Mouse (Mus musculus): ENCODE data around the gene Nupr1. TPM values are rescaled to one million over a fixed set of nuclear protein-coding genes. Genes with fewer than 3 reads are reported as not detected.

The Nupr1 gene
- 112 TPM for polyA plus RNA-seq (2014; fragmentation: Illumina TruSeq; extraction: RNeasy Lipid Tissue Mini Kit (QIAGEN cat#74804); ENCODE audit: low read depth, low replicate concordance)

DNA sequence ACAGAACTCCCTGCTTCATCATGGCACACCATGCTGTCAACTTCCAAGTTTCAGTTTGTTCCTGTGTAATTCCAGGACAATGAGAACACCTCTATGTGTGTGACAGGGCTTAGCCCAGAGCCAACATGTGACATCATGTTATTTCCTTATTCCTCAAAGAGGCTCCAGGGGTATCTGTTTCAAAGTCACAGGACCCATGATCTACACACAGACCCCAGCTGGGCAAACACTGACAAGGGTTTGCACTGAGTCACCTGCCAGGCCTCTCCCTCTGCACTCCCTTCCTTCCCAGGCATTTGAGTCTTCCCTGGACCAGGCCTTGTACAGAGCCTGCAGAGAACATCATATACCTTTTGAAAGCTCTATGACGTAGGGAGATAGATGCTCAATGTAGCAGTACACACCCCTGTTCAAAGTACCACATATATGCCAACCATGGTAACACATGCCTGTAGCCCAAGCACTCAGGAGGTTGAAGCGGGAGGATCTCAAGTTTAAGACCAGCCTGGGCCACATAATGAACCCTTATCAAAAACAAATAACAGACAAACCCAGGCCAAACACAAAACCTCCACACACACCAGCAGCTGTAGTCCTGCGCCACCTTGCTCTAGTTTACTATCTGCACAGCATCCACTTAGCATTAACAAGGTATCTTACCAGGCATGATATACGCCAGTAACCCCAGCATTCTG, at the start of gene Nupr1:
Nupr1 (minus strand) TSS at position 38 of the 695 bp plus-strand sequence.

DNA sequence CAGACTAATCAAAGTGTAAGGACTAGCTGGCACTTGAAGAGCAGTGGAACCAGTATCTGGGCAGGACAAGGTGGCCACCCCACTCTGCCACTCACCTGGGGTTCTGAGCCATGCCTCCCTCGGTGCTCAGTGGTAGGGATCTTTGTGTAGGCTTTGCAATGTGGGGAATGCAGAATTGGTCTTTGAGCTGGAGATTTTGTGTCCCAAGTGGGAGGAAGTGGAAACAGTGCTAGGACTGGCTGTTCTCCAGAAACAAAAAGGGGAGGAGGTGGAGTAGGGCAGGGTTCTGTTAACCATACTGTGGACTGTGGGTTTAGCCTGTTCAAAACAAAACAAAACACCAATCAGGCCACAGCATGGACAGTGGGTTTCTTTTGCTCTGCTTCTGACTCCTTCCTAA, 45.5 kb upstream of the Nupr1 start, which contains the start of gene Sult1a1:
Sult1a1 (minus strand) TSS at position 226 of the 400 bp plus-strand sequence.

DNA sequence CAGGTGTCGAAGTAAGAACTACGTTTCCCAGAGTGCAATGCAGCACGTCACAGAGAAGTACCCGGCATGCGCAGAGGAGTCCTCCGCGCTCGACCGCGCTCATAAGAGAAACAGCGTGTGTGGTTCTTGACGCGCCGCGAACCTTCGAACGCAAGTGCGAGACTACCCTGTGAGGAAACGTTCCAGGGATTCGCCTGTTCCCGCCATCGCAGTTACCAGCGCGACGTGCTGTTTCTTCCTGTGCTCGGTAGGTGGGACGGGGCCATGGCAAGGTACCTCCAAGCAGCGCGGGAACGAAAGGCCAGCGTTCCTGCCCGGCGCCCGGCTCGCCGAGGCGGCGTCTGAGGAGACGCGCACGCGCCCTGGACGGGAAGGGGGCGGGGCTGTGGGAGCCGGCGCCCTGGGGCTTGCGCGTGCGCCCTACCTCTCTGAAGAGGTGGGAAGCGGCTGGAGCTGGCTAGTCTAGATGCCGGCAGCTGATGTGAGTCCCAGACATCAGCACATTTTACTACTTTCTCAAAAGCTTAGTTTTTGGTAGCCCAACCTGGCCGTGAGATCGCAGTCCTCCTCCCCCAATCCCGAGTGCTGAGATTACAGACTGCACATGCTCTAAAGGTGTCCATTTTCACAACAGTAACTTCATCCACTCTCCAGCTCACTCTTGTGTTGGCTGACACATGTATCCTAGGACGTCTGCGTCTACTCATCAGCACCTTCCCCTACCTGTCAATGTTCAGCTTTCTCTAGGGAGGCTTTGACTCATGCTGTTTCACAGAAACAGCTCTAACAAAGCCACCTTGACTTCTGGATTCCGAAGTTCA, 18.8 kb upstream of the Nupr1 start, which contains the start of gene Sgf29:
Sgf29 (plus strand) TSS at position 79 of the 821 bp plus-strand sequence.

DNA sequence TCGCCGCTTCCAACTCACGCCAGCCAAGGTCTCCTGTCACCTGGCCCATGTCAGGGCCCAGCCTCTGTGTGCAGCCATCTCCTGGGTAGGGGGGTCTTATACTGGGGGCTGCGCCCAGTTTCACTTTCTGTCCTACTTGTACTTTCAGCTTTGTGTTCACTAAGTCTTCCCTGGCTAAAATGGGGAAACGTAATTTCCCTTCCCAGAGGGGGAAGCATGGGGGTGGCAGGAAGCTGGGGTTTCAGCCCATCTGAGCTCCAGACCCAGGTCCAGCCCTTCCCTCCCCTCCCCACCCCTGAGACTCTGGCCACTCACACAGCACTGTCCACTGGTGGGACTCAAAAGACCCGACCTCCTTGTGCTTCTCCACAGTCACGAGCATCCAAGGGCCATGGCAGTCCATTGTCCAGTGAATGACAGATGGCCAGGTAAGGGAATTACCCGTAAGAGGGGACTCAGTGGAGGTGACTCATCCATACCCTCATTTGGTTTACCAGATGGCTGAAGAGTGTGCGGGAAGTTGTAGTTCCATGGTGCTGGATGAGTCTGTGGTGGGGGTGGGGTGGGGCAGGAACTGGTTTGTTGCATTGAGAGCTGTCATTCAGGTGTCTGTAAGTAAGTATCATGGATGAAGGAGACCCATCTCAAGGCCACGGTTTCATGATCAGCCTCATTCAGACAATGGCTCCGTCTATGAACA, 35.6 kb downstream of the Nupr1 start, which contains the start of gene Il27:
Il27 (minus strand) TSS at position 80 of the 700 bp plus-strand sequence.

DNA sequence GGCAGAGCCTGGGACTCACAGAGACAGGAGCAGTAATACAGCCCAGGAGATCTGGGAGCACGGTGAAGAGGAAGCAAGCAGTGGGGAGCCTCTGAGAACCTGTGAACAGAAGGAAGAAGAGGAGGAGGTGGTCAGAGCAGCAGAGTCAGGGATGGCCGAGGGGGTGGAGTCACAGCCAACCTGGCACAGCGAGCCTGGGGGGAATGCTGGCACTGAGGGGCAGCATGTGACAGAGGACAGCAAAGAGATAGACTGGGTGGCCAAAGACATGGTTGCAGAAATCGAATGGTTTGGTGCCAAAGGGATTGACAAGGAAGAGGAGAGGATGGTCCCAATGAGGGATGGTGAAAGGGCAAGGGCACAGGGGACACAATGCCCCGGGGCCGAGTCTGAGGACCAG, 44.9 kb downstream of the Nupr1 start, which contains the start of gene Cln3:
Cln3 (minus strand) TSS at position 101 of the 400 bp plus-strand sequence.

DNA sequence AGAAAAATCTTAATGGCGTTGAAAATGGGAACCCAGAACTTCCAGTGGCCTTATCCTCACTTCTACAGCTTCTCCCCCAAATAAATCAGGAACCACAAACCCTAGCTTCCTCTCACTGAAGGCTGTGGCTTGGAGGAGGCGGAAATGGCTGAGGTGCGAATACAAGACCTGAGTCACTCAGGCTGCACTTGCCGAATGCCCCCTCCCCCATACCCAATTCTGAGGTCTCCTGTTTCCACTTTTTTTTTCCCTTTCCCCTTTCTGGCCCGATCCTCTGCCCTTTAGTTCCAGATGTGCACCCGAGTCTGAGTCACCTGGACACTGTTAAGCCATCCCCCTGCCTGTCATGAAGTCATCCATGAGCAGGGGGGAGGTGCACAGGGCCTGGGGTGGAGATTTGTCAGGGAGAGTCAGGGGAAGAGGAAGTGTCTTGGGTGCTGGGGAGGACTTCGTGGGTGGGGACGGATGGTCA, 46.1 kb downstream of the Nupr1 start, which contains the start of gene Apobr:
Apobr (plus strand) TSS at position 437 of the 472 bp plus-strand sequence.

Other genes starting within 250 kb of the Nupr1 start
- gene Nfatc2ip, start 234.1 kb downstream of the Nupr1 start, polyA plus RNA-seq (2014; fragmentation: Illumina TruSeq; extraction: RNeasy Lipid Tissue Mini Kit (QIAGEN cat#74804); ENCODE audit: low read depth, low replicate concordance), result 6.3 TPM
- gene Cd19, start 216.0 kb downstream of the Nupr1 start, polyA plus RNA-seq (2014; fragmentation: Illumina TruSeq; extraction: RNeasy Lipid Tissue Mini Kit (QIAGEN cat#74804); ENCODE audit: low read depth, low replicate concordance), result 0.32 TPM
- 23.2 TPM for gene Rabep2, start 202.1 kb downstream of the Nupr1 start, polyA plus RNA-seq (2014; fragmentation: Illumina TruSeq; extraction: RNeasy Lipid Tissue Mini Kit (QIAGEN cat#74804); ENCODE audit: low read depth, low replicate concordance)
- gene Atp2a1, start 167.8 kb downstream of the Nupr1 start, polyA plus RNA-seq (2014; fragmentation: Illumina TruSeq; extraction: RNeasy Lipid Tissue Mini Kit (QIAGEN cat#74804); ENCODE audit: low read depth, low replicate concordance), result 0.65 TPM
- gene Sh2b1, start 155.4 kb downstream of the Nupr1 start, polyA plus RNA-seq (2014; fragmentation: Illumina TruSeq; extraction: RNeasy Lipid Tissue Mini Kit (QIAGEN cat#74804); ENCODE audit: low read depth, low replicate concordance), result 33.4 TPM
- gene Tufm, start 143.5 kb downstream of the Nupr1 start, polyA plus RNA-seq (2014; fragmentation: Illumina TruSeq; extraction: RNeasy Lipid Tissue Mini Kit (QIAGEN cat#74804); ENCODE audit: low read depth, low replicate concordance), result 73.7 TPM
- 84.6 TPM for gene Atxn2l, start 127.4 kb downstream of the Nupr1 start, polyA plus RNA-seq (2014; fragmentation: Illumina TruSeq; extraction: RNeasy Lipid Tissue Mini Kit (QIAGEN cat#74804); ENCODE audit: low read depth, low replicate concordance)
- gene Eif3c, start 64.5 kb downstream of the Nupr1 start, polyA plus RNA-seq (2014; fragmentation: Illumina TruSeq; extraction: RNeasy Lipid Tissue Mini Kit (QIAGEN cat#74804); ENCODE audit: low read depth, low replicate concordance), result 119 TPM
- 34.2 TPM for gene Apobr, start 45.9 kb downstream of the Nupr1 start, polyA plus RNA-seq (2014; fragmentation: Illumina TruSeq; extraction: RNeasy Lipid Tissue Mini Kit (QIAGEN cat#74804); ENCODE audit: low read depth, low replicate concordance)
- gene Cln3, start 45.0 kb downstream of the Nupr1 start, polyA plus RNA-seq (2014; fragmentation: Illumina TruSeq; extraction: RNeasy Lipid Tissue Mini Kit (QIAGEN cat#74804); ENCODE audit: low read depth, low replicate concordance), result 55.2 TPM
- 0.42 TPM for gene Il27, start 35.9 kb downstream of the Nupr1 start, polyA plus RNA-seq (2014; fragmentation: Illumina TruSeq; extraction: RNeasy Lipid Tissue Mini Kit (QIAGEN cat#74804); ENCODE audit: low read depth, low replicate concordance)
- 23.6 TPM for gene Sgf29, start 18.4 kb upstream of the Nupr1 start, polyA plus RNA-seq (2014; fragmentation: Illumina TruSeq; extraction: RNeasy Lipid Tissue Mini Kit (QIAGEN cat#74804); ENCODE audit: low read depth, low replicate concordance)
- 157 TPM for gene Sult1a1, start 45.6 kb upstream of the Nupr1 start, polyA plus RNA-seq (2014; fragmentation: Illumina TruSeq; extraction: RNeasy Lipid Tissue Mini Kit (QIAGEN cat#74804); ENCODE audit: low read depth, low replicate concordance)
- gene Bola2, start 64.5 kb upstream of the Nupr1 start, polyA plus RNA-seq (2014; fragmentation: Illumina TruSeq; extraction: RNeasy Lipid Tissue Mini Kit (QIAGEN cat#74804); ENCODE audit: low read depth, low replicate concordance), result 28.1 TPM
- gene Slx1b, start 64.9 kb upstream of the Nupr1 start, polyA plus RNA-seq (2014; fragmentation: Illumina TruSeq; extraction: RNeasy Lipid Tissue Mini Kit (QIAGEN cat#74804); ENCODE audit: low read depth, low replicate concordance), result 15.2 TPM
- gene Coro1a, start 76.9 kb upstream of the Nupr1 start, polyA plus RNA-seq (2014; fragmentation: Illumina TruSeq; extraction: RNeasy Lipid Tissue Mini Kit (QIAGEN cat#74804); ENCODE audit: low read depth, low replicate concordance), result 29.4 TPM
- gene Mapk3, start 128.7 kb upstream of the Nupr1 start, polyA plus RNA-seq (2014; fragmentation: Illumina TruSeq; extraction: RNeasy Lipid Tissue Mini Kit (QIAGEN cat#74804); ENCODE audit: low read depth, low replicate concordance), result 92.1 TPM
- 3.7 TPM for gene Gdpd3, start 135.5 kb upstream of the Nupr1 start, polyA plus RNA-seq (2014; fragmentation: Illumina TruSeq; extraction: RNeasy Lipid Tissue Mini Kit (QIAGEN cat#74804); ENCODE audit: low read depth, low replicate concordance)
- gene Ypel3, start 146.1 kb upstream of the Nupr1 start, polyA plus RNA-seq (2014; fragmentation: Illumina TruSeq; extraction: RNeasy Lipid Tissue Mini Kit (QIAGEN cat#74804); ENCODE audit: low read depth, low replicate concordance), result 135 TPM
- gene Tbx6, start 150.6 kb upstream of the Nupr1 start, polyA plus RNA-seq (2014; fragmentation: Illumina TruSeq; extraction: RNeasy Lipid Tissue Mini Kit (QIAGEN cat#74804); ENCODE audit: low read depth, low replicate concordance), result 1.4 TPM
- 76.2 TPM for gene Ppp4c, start 161.6 kb upstream of the Nupr1 start, polyA plus RNA-seq (2014; fragmentation: Illumina TruSeq; extraction: RNeasy Lipid Tissue Mini Kit (QIAGEN cat#74804); ENCODE audit: low read depth, low replicate concordance)
- gene Fam57b, start 166.8 kb upstream of the Nupr1 start, polyA plus RNA-seq (2014; fragmentation: Illumina TruSeq; extraction: RNeasy Lipid Tissue Mini Kit (QIAGEN cat#74804); ENCODE audit: low read depth, low replicate concordance), result 5.7 TPM
- 1.2 TPM for gene 4930451I11Rik, start 200.8 kb upstream of the Nupr1 start, polyA plus RNA-seq (2014; fragmentation: Illumina TruSeq; extraction: RNeasy Lipid Tissue Mini Kit (QIAGEN cat#74804); ENCODE audit: low read depth, low replicate concordance)
- gene Doc2a, start 216.6 kb upstream of the Nupr1 start, polyA plus RNA-seq (2014; fragmentation: Illumina TruSeq; extraction: RNeasy Lipid Tissue Mini Kit (QIAGEN cat#74804); ENCODE audit: low read depth, low replicate concordance), result not detected
- 20.1 TPM for gene Hirip3, start 231.1 kb upstream of the Nupr1 start, polyA plus RNA-seq (2014; fragmentation: Illumina TruSeq; extraction: RNeasy Lipid Tissue Mini Kit (QIAGEN cat#74804); ENCODE audit: low read depth, low replicate concordance)
- gene Ino80e, start 231.5 kb upstream of the Nupr1 start, polyA plus RNA-seq (2014; fragmentation: Illumina TruSeq; extraction: RNeasy Lipid Tissue Mini Kit (QIAGEN cat#74804); ENCODE audit: low read depth, low replicate concordance), result 32.6 TPM